Mouse (Mus musculus) stomach, postnatal 0 days (tissue): ENCODE data around the gene Slc2a13.

Source experiments
- CTCF ChIP-seq: IDR thresholded peaks from 2 replicates; pipeline ENCODE4 v1.5.1; 2016; ENCODE audit warnings: antibody characterized with exemption, low read depth, mild to moderate bottlenecking, moderate library complexity
- EP300 ChIP-seq: optimal IDR thresholded peaks from 2 replicates; pipeline ENCODE3; 2016; ENCODE audit warnings: antibody characterized with exemption

DNA sequence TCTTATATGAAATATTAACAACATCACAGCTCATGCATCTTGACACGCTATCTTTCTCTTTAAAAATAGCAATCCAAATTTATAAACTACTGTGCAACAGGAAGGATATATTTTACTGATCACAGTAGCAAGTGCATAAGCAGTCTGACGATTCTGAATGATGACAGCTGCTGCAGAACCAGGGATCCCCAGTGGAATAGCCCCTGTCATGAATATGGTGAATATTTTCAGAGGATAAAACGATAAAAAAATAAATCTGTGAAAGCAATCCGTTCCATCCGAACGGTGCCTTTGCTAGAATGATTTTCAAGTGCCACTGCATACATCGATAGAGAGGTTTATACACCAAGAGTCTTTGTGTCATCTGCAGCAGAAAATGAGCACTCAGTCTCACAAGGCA is 222.1 kb downstream of the Slc2a13 start:
- TF ChIP-seq CTCF (no peak), EP300 (no peak)
